In the genomic region with DNA sequence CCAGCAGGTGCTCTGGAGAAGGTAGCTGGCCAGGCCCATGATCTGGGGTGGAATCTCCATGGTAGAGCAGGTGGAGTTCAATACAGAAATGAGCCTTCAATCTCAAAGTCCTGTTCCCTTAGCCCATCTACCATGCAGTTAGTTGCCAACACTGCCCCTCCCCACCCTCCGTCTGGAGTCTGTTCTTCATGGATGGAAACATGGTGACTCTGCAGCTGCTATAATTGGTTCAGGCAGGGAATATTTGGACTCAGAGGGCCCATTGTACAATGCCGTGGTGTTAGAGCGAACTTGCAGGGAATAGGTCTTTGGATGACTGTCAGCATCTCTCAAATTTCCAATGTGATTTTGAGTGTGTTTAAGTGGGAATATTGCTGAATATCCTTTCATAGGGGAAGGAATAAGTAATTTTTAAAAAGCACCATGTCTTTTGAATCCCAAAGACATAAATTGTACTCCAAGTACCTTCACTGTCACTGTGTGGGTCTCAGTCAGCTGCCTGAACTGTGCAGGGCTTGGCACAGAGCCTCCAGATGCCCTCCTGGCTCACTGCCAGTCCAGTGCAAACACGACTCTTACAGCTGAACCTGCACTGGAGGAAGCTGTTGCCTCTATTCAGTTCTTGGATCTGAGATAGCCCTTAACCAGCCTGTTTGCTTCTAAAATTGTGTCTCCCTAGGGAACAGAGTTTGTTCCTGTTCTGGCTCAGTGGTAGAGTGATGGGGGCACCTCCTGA, we compare ENCODE assay signal across 13 mouse cellular contexts.
DNase-seq lines count a peak whose midpoint lies in the region; ATAC-seq and TF ChIP-seq lines count a peak whose summit lies in the region.
"Had no signal": no experiment of that assay in that cellular context is flagged by ENCODE, and none has a peak within 500 bp of the region (broad histone marks: within the 10 kb centered on the region; RNA-seq: fewer than 3 reads in every experiment).

No protein-coding gene starts in this region.

- no peaks in the 10 kb centered on the region for H3K36me3 ChIP-seq in forebrain, embryonic 14.5 days (ENCODE audit: control insufficient read depth, insufficient read depth, low read length)
- no peaks in the 10 kb centered on the region for H3K36me3 ChIP-seq in forebrain, embryonic 12.5 days (replicated peaks)
- H3K36me3 ChIP-seq: kidney, embryonic 15.5 days; liver, embryonic 13.5 days had no signal

- H3K4me2 ChIP-seq in forebrain, embryonic 14.5 days (ENCODE audit: low read length) = no peak overlapping the region
- no peak overlapping the region for H3K4me2 ChIP-seq in forebrain, embryonic 12.5 days
- H3K4me2 ChIP-seq: kidney, embryonic 15.5 days; liver, embryonic 13.5 days; midbrain, embryonic 11.5 days had no signal

- WGBS in forebrain, embryonic 14.5 days = 46% methylated on average over 4 of the region's 4 CpGs
- 69% methylated on average over 4 of the region's 4 CpGs for WGBS in forebrain, embryonic 12.5 days

- peak; percentile 63; the same call in 1 of the 2 replicates for ATAC-seq in forebrain, embryonic 14.5 days
- ATAC-seq in forebrain, embryonic 12.5 days (ENCODE audit: low FRiP score) = no peak

- no peaks in the 10 kb centered on the region for H3K4me1 ChIP-seq in forebrain, embryonic 14.5 days (ENCODE audit: control insufficient read depth, insufficient read depth, low read length)
- H3K4me1 ChIP-seq in forebrain, embryonic 12.5 days = no peaks in the 10 kb centered on the region
- H3K4me1 ChIP-seq: kidney, embryonic 15.5 days; liver, embryonic 13.5 days had no signal

- H3K4me3 ChIP-seq in forebrain, embryonic 14.5 days (ENCODE audit: low read depth, low read length) = no peak overlapping the region
- no peak overlapping the region for H3K4me3 ChIP-seq in forebrain, embryonic 12.5 days (replicated peaks)
- H3K4me3 ChIP-seq in layer of hippocampus, adult 2 months = no peak overlapping the region
- H3K4me3 ChIP-seq: kidney, embryonic 15.5 days; liver, embryonic 13.5 days had no signal

- H3K27ac ChIP-seq in forebrain, embryonic 14.5 days (ENCODE audit: low read depth, low read length) = no peak overlapping the region
- no peak overlapping the region for H3K27ac ChIP-seq in forebrain, embryonic 12.5 days
- H3K27ac ChIP-seq in layer of hippocampus, adult 2 months = peak overlapping the region; percentile 51
- H3K27ac ChIP-seq: kidney, embryonic 15.5 days; liver, embryonic 13.5 days had no signal

- peak; percentile 52 for DNase-seq in forebrain, embryonic 14.5 days (ENCODE audit: low spot score)
- DNase-seq in layer of hippocampus, adult 2 months (ENCODE audit: low spot score in 2 of 2) = peak; percentile 33 to 42
- DNase-seq in layer of hippocampus, adult 9-11 months = no peak
- DNase-seq in MN1 (ENCODE audit: low spot score) = peak; percentile 90
- peak; percentile 17 to 21 for DNase-seq in frontal cortex, postnatal 10 days (ENCODE audit: low spot score in 2 of 2)
- DNase-seq in urinary bladder, postnatal 4 days (ENCODE audit: low spot score in 2 of 2) = no peak
- DNase-seq in cerebellum, adult 18-20 months = no peak
- DNase-seq: cerebellum, postnatal 25 days; liver, embryonic 13.5 days; thymus, adult 18-20 months had no signal

- no peak overlapping the region for H3K9ac ChIP-seq in forebrain, embryonic 14.5 days (ENCODE audit: low read length)
- no peak overlapping the region for H3K9ac ChIP-seq in forebrain, embryonic 12.5 days
- H3K9ac ChIP-seq: kidney, embryonic 15.5 days; liver, embryonic 13.5 days had no signal

- TF ChIP-seq CTCF in layer of hippocampus, adult 2 months (conservative IDR thresholded peaks at IDR 0.05) = no peak

- no peaks in the 10 kb centered on the region for H3K9me3 ChIP-seq in forebrain, embryonic 14.5 days (replicated peaks; ENCODE audit: control insufficient read depth, low read length)
- no peaks in the 10 kb centered on the region for H3K9me3 ChIP-seq in forebrain, embryonic 12.5 days
- H3K9me3 ChIP-seq: kidney, embryonic 15.5 days; liver, embryonic 13.5 days had no signal

- no peaks in the 10 kb centered on the region for H3K27me3 ChIP-seq in forebrain, embryonic 14.5 days (replicated peaks; ENCODE audit: control insufficient read depth, insufficient read depth, low read length)
- no peaks in the 10 kb centered on the region for H3K27me3 ChIP-seq in forebrain, embryonic 12.5 days
- H3K27me3 ChIP-seq: kidney, embryonic 15.5 days; liver, embryonic 13.5 days had no signal

Comparison
In these comparisons a context has a peak if more than half of its experiments do, and no peak if none do; other contexts are left out.
1. DNase-seq: peak in forebrain, embryonic 14.5 days (single experiment), layer of hippocampus, adult 2 months (2 of 2), MN1 (single experiment) and frontal cortex, postnatal 10 days (2 of 2); none in layer of hippocampus, adult 9-11 months (single experiment), urinary bladder, postnatal 4 days (0 of 2) and cerebellum, adult 18-20 months (0 of 2).